Mouse (Mus musculus) limb, embryonic 14.5 days (tissue): ENCODE data around the gene Ghrhr. TPM values are rescaled to one million over a fixed set of nuclear protein-coding genes. Genes with fewer than 3 reads are reported as not detected.

Source experiments
- ATAC-seq: fragments of 200-750 bp; cut with Nextera tagmentation; 2 replicates; pipeline ENCODE4 v1.8.0; 2017; ENCODE audit warnings: low read depth, moderate number of reproducible peaks, moderate TSS enrichment; ENCODE audit not compliant: low FRiP score
- DNase-seq: peaks from one replicate; pipeline ENCODE4 v3.0.0-alpha.2; 2015; ENCODE audit warnings: low spot score
- H3K27ac ChIP-seq: fragments of 300-500 bp; sonication (generic); replicated peaks from 2 replicates; pipeline ENCODE4 v1.5.1; 2014; ENCODE audit warnings: low read depth, mild to moderate bottlenecking, low read length, moderate library complexity, mixed read lengths
- H3K27me3 ChIP-seq: fragments of 300-500 bp; sonication (generic); 2 replicates; pipeline ENCODE4 v1.6.1; 2014; ENCODE audit warnings: low read length, mixed read lengths; ENCODE audit not compliant: control insufficient read depth, insufficient read depth
- H3K36me3 ChIP-seq: fragments of 300-500 bp; sonication (generic); 2 replicates; pipeline ENCODE4 v1.6.1; 2014; ENCODE audit warnings: mild to moderate bottlenecking, low read length, moderate library complexity, mixed read lengths; ENCODE audit not compliant: control insufficient read depth, insufficient read depth
- H3K4me1 ChIP-seq: fragments of 300-500 bp; sonication (generic); 2 replicates; pipeline ENCODE4 v1.6.1; 2014; ENCODE audit warnings: antibody characterized with exemption, low read length, mixed read lengths; ENCODE audit not compliant: control insufficient read depth, insufficient read depth
- H3K4me2 ChIP-seq: fragments of 300-500 bp; sonication (generic); replicated peaks from 2 replicates; pipeline ENCODE4 v1.6.1; 2014; ENCODE audit warnings: low read depth, mild to moderate bottlenecking, low read length, moderate library complexity; ENCODE audit not compliant: severe bottlenecking
- H3K4me3 ChIP-seq: fragments of 300-500 bp; sonication (generic); replicated peaks from 2 replicates; pipeline ENCODE4 v1.5.1; 2014; ENCODE audit warnings: low read length
- H3K9ac ChIP-seq: fragments of 300-500 bp; sonication (generic); 2 replicates; pipeline ENCODE4 v1.6.1; 2014; ENCODE audit warnings: mild to moderate bottlenecking, low read depth, low read length, moderate library complexity; ENCODE audit not compliant: severe bottlenecking
- H3K9me3 ChIP-seq: fragments of 300-500 bp; sonication (generic); 2 replicates; pipeline ENCODE4 v1.6.1; 2016; ENCODE audit warnings: low read length; ENCODE audit not compliant: control insufficient read depth
- POLR2A ChIP-seq: fragments of 200-500 bp; IDR thresholded peaks from 2 replicates; pipeline ENCODE4 v1.8.0; 2012; ENCODE audit warnings: inconsistent platforms, mild to moderate bottlenecking, moderate library complexity, borderline replicate concordance; ENCODE audit not compliant: insufficient read depth, insufficient read length; ENCODE audit errors: extremely low read depth
- WGBS: fragments of 180-500 bp; shearing (Covaris S2); extraction: QIAGEN DNeasy Blood & Tissue Kit; methylation state at CpG from one replicate; pipeline ENCODE4 v1.1.7; 2014; 5-methylcytosine and 5-hydroxymethylcytosine counted together
- polyA plus RNA-seq, 2 experiments: library from polyadenylated mRNA; depleted of rRNA in 1 of 2; stranded (reverse) in 1 of 2; unstranded in 1 of 2; fragments of >200 nt; fragmentation: Nextera tagmentation in 1 of 2; extraction: Ambion mirVana in 1 of 2; gene quantifications; 2 replicates each; pipeline versions ENCODE4 v1.2.1 to v1.2.3; 2012 to 2014

Gene Ghrhr
- polyA plus RNA-seq, 2 experiments: not detected

DNA sequence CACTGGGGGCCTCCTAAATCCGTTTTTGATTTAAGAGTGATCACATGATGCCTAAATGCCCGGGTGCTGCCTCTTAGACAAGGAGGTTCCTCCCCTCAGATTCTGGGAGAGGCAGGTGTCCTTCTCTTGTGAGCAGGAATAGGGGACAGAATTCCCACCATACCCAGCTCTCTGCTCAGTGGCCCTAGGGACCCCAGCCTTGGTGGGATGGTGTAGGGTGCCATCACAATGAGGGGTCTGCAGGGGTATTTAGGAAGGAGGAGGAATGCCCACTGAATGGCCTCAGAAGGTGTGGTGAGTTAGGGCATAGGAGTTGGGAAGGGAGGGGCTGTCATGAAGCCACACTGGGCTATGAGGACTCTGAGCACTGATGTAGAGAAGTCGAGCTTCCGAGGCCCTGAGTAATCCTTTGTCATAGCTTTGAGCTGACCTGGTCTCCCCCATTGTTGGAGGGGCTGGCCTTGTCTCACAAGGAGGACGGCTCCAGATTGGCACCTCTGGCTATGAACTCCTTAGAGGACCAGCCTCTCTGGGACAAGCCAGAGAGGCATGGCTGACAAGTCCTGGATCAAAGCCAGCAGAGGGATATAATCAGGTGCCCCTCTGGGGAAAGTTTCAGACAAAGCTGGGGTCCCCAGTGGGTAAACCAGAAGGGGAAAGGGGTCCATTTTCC is 43.9 kb upstream of the Ghrhr start:
- Histone ChIP-seq H3K9ac (no peak overlapping the region), H3K36me3 (no peaks in the 10 kb centered on the region), H3K4me1 (peaks cover 49% of the 10 kb centered on the region), H3K4me2 (no peak overlapping the region), H3K27ac (peak overlapping the region; percentile 21; the same call in 1 of the 2 replicates), H3K4me3 (no peak overlapping the region), H3K27me3 (no peaks in the 10 kb centered on the region), H3K9me3 (no peaks in the 10 kb centered on the region)
- no peak for DNase-seq
- ATAC-seq: no peak
- TF ChIP-seq POLR2A: no peak
- WGBS: 62% methylated on average over 5 of the region's 5 CpGs

DNA sequence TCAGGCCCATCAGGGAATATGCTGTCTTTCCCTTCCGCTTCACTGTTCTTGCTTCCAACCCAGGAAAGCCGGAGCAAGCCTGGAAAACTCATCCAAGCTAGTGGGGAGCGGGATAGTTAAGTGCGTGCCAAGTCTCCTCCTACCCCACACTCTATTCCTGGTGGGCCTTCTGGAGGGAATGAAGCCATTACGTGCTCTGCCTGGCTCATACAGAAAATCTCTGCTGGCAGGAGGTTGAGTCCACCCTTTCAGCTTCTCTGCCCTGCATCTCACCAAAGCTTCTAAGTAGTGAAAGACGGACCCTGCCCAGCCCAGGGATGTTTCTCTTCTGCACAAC is 43.4 kb upstream of the Ghrhr start:
- Histone ChIP-seq H3K9me3 (no peaks in the 10 kb centered on the region), H3K4me1 (peaks cover 53% of the 10 kb centered on the region), H3K4me2 (no peak overlapping the region), H3K27ac (peak overlapping the region; percentile 73), H3K36me3 (no peaks in the 10 kb centered on the region), H3K9ac (no peak overlapping the region), H3K27me3 (no peaks in the 10 kb centered on the region), H3K4me3 (no peak overlapping the region)
- TF ChIP-seq POLR2A: no peak
- ATAC-seq (peak; percentile 64), DNase-seq (peak; percentile 91)
- whole genome bisulfite sequencing: 32% methylated on average over 6 of the region's 6 CpGs

DNA sequence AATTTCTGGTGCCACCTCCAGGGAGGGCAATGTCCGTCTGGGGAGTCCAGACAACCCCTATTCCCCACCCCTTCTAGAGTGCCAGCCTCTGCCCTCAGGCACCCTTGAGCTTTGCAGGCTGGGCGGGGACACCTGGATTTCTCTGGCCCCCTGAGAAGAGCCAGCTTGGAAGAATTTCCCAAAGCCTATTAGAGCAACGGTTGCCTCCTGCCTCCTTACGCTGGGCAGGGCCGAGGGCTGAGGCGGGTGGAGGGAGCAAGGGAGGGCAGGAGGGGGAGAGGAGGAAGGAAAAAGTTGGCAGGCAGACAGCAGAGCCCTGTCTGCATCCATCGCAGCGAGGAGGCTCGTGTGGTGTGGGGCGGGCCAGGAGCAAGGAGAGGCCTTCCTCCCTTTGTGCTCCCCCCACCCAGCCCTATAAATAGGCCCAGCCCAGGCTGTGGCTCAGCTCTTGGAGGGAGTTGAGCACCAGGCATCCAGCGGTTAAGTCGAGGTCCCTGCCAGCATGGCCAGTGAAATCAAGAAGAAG is 40.0 kb upstream of the Ghrhr start, which contains the start of gene Aqp1:
TSS of gene Aqp1 (plus strand) at position 444 of the 526 bp plus-strand sequence.
- Histone ChIP-seq H3K4me2 (peak within 1 kb of the TSS; percentile 41), H3K4me1 (peaks cover 62% of the 10 kb centered on the region), H3K27me3 (no peaks in the 10 kb centered on the region), H3K4me3 (peak within 1 kb of the TSS; percentile 26), H3K9me3 (no peaks in the 10 kb centered on the region), H3K36me3 (no peaks in the 10 kb centered on the region), H3K27ac (peak within 1 kb of the TSS; percentile 63; the same call in 1 of the 2 replicates), H3K9ac (peak within 1 kb of the TSS; percentile 28; the same call in 1 of the 2 replicates)
- WGBS: 4% methylated on average over 12 of the region's 12 CpGs
- peak; percentile 81; the same call in 1 of the 2 replicates for TF ChIP-seq POLR2A
- DNase-seq: peak; percentile 91
- ATAC-seq: peak; percentile 87

DNA sequence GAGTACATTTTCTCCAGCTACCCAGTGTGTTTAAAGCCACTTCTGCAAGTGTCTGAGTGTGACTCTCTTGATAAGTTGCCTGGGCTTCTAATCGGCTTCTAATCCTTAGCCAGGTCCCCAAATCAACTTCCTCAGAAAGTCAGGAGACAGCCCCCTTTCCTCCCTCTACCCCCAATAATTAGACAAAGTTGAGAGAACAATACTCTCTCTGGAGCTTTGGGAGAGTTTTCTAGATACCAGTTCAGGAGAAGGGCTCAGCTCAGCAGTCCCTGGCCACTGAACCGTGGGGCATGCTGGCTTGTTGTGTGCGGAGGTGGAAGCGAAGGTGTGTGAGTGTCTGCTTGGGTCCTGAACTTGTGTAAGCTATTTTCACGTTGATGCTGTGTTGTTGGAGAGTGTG is 38.9 kb upstream of the Ghrhr start:
- Histone ChIP-seq H3K27me3 (no peaks in the 10 kb centered on the region), H3K4me2 (peak overlapping the region; percentile 41), H3K9ac (peak overlapping the region; percentile 28; the same call in 1 of the 2 replicates), H3K4me3 (peak overlapping the region; percentile 26), H3K9me3 (no peaks in the 10 kb centered on the region), H3K27ac (0 out of 2 replicates have a peak overlapping the region, but pooled peaks have one; percentile 9), H3K36me3 (no peaks in the 10 kb centered on the region), H3K4me1 (peaks cover 58% of the 10 kb centered on the region)
- WGBS: 82% methylated on average over 5 of the region's 5 CpGs
- DNase-seq: no peak
- TF ChIP-seq POLR2A: no peak
- ATAC-seq: no peak

DNA sequence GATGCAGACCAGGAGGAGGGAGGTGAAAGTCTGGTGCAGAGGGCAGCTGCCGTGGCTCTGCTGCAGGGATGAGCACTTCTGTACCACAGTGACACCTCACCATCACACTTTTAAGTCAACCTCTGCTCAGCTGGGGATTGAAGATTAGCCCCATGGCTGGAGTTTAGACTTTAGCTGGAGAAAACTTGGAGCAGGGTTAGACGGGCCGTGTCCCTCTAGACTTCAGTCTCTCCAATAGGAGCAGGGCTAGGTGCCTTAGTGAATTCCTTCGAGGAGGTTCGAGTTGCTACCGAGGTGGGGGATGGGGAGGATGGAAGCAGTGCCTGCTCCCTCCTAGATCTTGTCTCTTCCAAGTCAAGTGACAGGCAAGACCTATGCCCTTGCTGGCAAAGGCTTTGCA is 38.0 kb upstream of the Ghrhr start:
- Histone ChIP-seq H3K36me3 (no peaks in the 10 kb centered on the region), H3K4me3 (peak overlapping the region; percentile 26), H3K9me3 (no peaks in the 10 kb centered on the region), H3K9ac (peak overlapping the region; percentile 16; the same call in 1 of the 2 replicates), H3K27me3 (no peaks in the 10 kb centered on the region), H3K27ac (no peak overlapping the region), H3K4me1 (peaks cover 55% of the 10 kb centered on the region), H3K4me2 (peak overlapping the region; percentile 41)
- TF ChIP-seq POLR2A: no peak
- WGBS: 36% methylated on average over 6 of the region's 6 CpGs
- ATAC-seq (no peak), DNase-seq (no peak)
